30 mouse cellular contexts compared by ENCODE assay signal in genomic region chr16:93358613-93359012, GRCm38 (mm10).
DNase-seq lines count a peak whose midpoint lies in the region; ATAC-seq and TF ChIP-seq lines count a peak whose summit lies in the region.
"Had no signal": no experiment of that assay in that cellular context is flagged by ENCODE, and none has a peak within 500 bp of the region (broad histone marks: within the 10 kb centered on the region; RNA-seq: fewer than 3 reads in every experiment).

No protein-coding gene starts in this region.

- intact Hi-C loops in gastrocnemius, postnatal 36 days (cut with DNase I) = no loop called here

- peak overlapping the region; percentile 73 for H3K27ac ChIP-seq in liver, embryonic 14.5 days
- no peak overlapping the region for H3K27ac ChIP-seq in embryonic facial prominence, embryonic 10.5 days (replicated peaks)
- H3K27ac ChIP-seq: embryonic facial prominence, embryonic 12.5 days; forebrain, embryonic 12.5 days; hindbrain, embryonic 13.5 days; limb, embryonic 10.5 days; limb, embryonic 15.5 days; neural tube, embryonic 15.5 days had no signal

- H3K4me2 ChIP-seq in liver, embryonic 14.5 days (ENCODE audit: low read depth) = peak overlapping the region; percentile 53
- H3K4me2 ChIP-seq: embryonic facial prominence, embryonic 12.5 days; forebrain, embryonic 12.5 days; heart, embryonic 11.5 days; hindbrain, embryonic 13.5 days; limb, embryonic 15.5 days; neural tube, embryonic 15.5 days had no signal

- TF ChIP-seq CTCF in liver, embryonic 14.5 days (IDR thresholded peaks at IDR 0.05; ENCODE audit: low read depth) = no peak

- peak; percentile 77 for ATAC-seq in erythroblast, adult 5-6 weeks (replicated peaks; ENCODE audit: low FRiP score, poor library complexity, severe bottlenecking)
- peak; percentile 81 for ATAC-seq in erythroid progenitor cell, adult 5-6 weeks (replicated peaks; ENCODE audit: low FRiP score, poor library complexity, severe bottlenecking)
- peak; percentile 91 for ATAC-seq in liver, embryonic 14.5 days (ENCODE audit: insufficient read depth)
- peak; percentile 77 for ATAC-seq in megakaryocyte-erythroid progenitor cell, adult 5-6 weeks (replicated peaks; ENCODE audit: low FRiP score, low TSS enrichment, poor library complexity, severe bottlenecking)
- ATAC-seq: forebrain, postnatal 0 days; intestine, postnatal 0 days had no signal

- DNase-seq in liver, embryonic 14.5 days (ENCODE audit: low read depth in 3 of 3, low spot score in 3 of 3) = peak; percentile 29 to 52 (median 51)
- no peak for DNase-seq in embryonic facial prominence, embryonic 10.5 days (ENCODE audit: low spot score)
- no peak for DNase-seq in gastrocnemius, postnatal 36 days
- DNase-seq: adrenal gland, postnatal 25 days; B cell, adult 2 months; cerebellum, adult 8-10 months; cerebellum, postnatal 36 days; forebrain, postnatal 0 days; gastrocnemius, postnatal 25 days; heart, adult 18-20 months; heart, postnatal 4 days; kidney, adult 9 months; kidney, postnatal 10 days; layer of hippocampus, adult 9-11 months; lung, postnatal 36 days; midbrain, embryonic 14.5 days; retina, postnatal 1 day; right cerebral cortex, postnatal 14 days had no signal

- peak; percentile 31; the same call in 1 of the 2 replicates for TF ChIP-seq EP300 in liver, embryonic 14.5 days (IDR thresholded peaks at IDR 0.05; ENCODE audit: low read depth)

- H3K4me3 ChIP-seq in liver, embryonic 14.5 days (ENCODE audit: insufficient read depth in 1 of 2, low read depth in 2 of 2, low read length in 2 of 2) = 0 out of 4 replicates have a peak overlapping the region, but pooled peaks of 1 of the 2 experiments have one; percentile 19
- H3K4me3 ChIP-seq in embryonic facial prominence, embryonic 10.5 days = no peak overlapping the region
- H3K4me3 ChIP-seq: embryonic facial prominence, embryonic 12.5 days; forebrain, embryonic 12.5 days; hindbrain, embryonic 13.5 days; limb, embryonic 10.5 days; limb, embryonic 15.5 days; neural tube, embryonic 15.5 days had no signal

- H3K36me3 ChIP-seq in liver, embryonic 14.5 days (replicated peaks; ENCODE audit: control insufficient read depth, insufficient read depth, low read depth) = no peaks in the 10 kb centered on the region; the same call in 1 of the 2 replicates
- no peaks in the 10 kb centered on the region for H3K36me3 ChIP-seq in embryonic facial prominence, embryonic 10.5 days (replicated peaks)
- H3K36me3 ChIP-seq: embryonic facial prominence, embryonic 12.5 days; forebrain, embryonic 12.5 days; hindbrain, embryonic 13.5 days; limb, embryonic 10.5 days; limb, embryonic 15.5 days; neural tube, embryonic 15.5 days had no signal

- H3K27me3 ChIP-seq in liver, embryonic 14.5 days (ENCODE audit: control insufficient read depth, insufficient read depth, low read length) = no peaks in the 10 kb centered on the region
- no peaks in the 10 kb centered on the region for H3K27me3 ChIP-seq in embryonic facial prominence, embryonic 10.5 days (replicated peaks; ENCODE audit: low read depth, poor library complexity, severe bottlenecking)
- H3K27me3 ChIP-seq: embryonic facial prominence, embryonic 12.5 days; forebrain, embryonic 12.5 days; hindbrain, embryonic 13.5 days; limb, embryonic 15.5 days; neural tube, embryonic 15.5 days had no signal

- peaks cover 7 to 25% of the 10 kb centered on the region in 2 experiments; a peak in 3 of 4 replicates for H3K4me1 ChIP-seq in liver, embryonic 14.5 days (replicated peaks; ENCODE audit: control insufficient read depth in 2 of 2, insufficient read depth in 2 of 2, low read length in 1 of 2)
- peaks cover 6% of the 10 kb centered on the region; the same call in 1 of the 2 replicates for H3K4me1 ChIP-seq in embryonic facial prominence, embryonic 10.5 days
- H3K4me1 ChIP-seq: embryonic facial prominence, embryonic 12.5 days; forebrain, embryonic 12.5 days; hindbrain, embryonic 13.5 days; limb, embryonic 10.5 days; limb, embryonic 15.5 days; neural tube, embryonic 15.5 days had no signal

- peak overlapping the region; percentile 23 for H3K9ac ChIP-seq in liver, embryonic 14.5 days (replicated peaks)
- H3K9ac ChIP-seq: embryonic facial prominence, embryonic 12.5 days; forebrain, embryonic 12.5 days; forebrain, postnatal 0 days; hindbrain, embryonic 13.5 days; limb, embryonic 15.5 days; neural tube, embryonic 15.5 days had no signal

- no peaks in the 10 kb centered on the region for H3K9me3 ChIP-seq in liver, embryonic 14.5 days (ENCODE audit: control insufficient read depth, low read length)
- no peaks in the 10 kb centered on the region for H3K9me3 ChIP-seq in embryonic facial prominence, embryonic 10.5 days
- H3K9me3 ChIP-seq: embryonic facial prominence, embryonic 12.5 days; forebrain, embryonic 12.5 days; hindbrain, embryonic 13.5 days; limb, embryonic 10.5 days; limb, embryonic 15.5 days; megakaryocyte, embryonic 14.5 days; neural tube, embryonic 15.5 days had no signal

- 48% methylated on average over 6 of the region's 6 CpGs for WGBS in liver, embryonic 14.5 days (ENCODE audit: insufficient replicate concordance)
- WGBS in embryonic facial prominence, embryonic 10.5 days = 87% methylated on average over 6 of the region's 6 CpGs

Comparison
In these comparisons a context has a peak if more than half of its experiments do, and no peak if none do; other contexts are left out.
1. DNase-seq: peak in liver, embryonic 14.5 days (3 of 3); none in embryonic facial prominence, embryonic 10.5 days (single experiment) and gastrocnemius, postnatal 36 days (0 of 2).
2. Peak in every context shown above with its lines, with median percentiles within 50 percentile points of each other: ATAC-seq.